Mouse (Mus musculus) lung, adult 2 months (tissue): ENCODE results near the gene Cd209b. TPM values are rescaled to one million over a fixed set of nuclear protein-coding genes. Genes with fewer than 3 reads are reported as not detected.
A peak's percentile ranks its signal among the peaks of the same experiment; 100 is the strongest.

Experiments used
- DNase-seq: peaks from one replicate; pipeline ENCODE4 v3.0.0; 2022
- H3K4me1 ChIP-seq: fragments of 200-500 bp; 2 replicates; pipeline ENCODE4 v1.6.1; 2011; ENCODE audit warnings: low read length; ENCODE audit not compliant: control insufficient read depth, insufficient read depth
- H3K4me3 ChIP-seq: fragments of 200-500 bp; replicated peaks from 2 replicates; pipeline ENCODE3; 2011; ENCODE audit warnings: low read depth, mild to moderate bottlenecking, control low read depth, low read length; ENCODE audit errors: extremely low read depth
- CTCF ChIP-seq: fragments of 200-500 bp; IDR thresholded peaks from 2 replicates; pipeline ENCODE4 v1.5.1; 2011; ENCODE audit warnings: mild to moderate bottlenecking, low read length, control low read depth; ENCODE audit not compliant: insufficient read depth
- POLR2A ChIP-seq: fragments of 200-500 bp; IDR thresholded peaks from 2 replicates; pipeline ENCODE4 v1.6.1; 2011; ENCODE audit warnings: low read depth, mild to moderate bottlenecking, control low read depth, low read length, borderline replicate concordance; ENCODE audit errors: extremely low read depth
- WGBS: fragments of 180-500 bp; shearing (Covaris S2); methylation state at CpG from one replicate; pipeline ENCODE4 v1.1.7; 2018; 5-methylcytosine and 5-hydroxymethylcytosine counted together
- polyA plus RNA-seq: library from polyadenylated mRNA; depleted of rRNA; stranded (reverse); fragments of >200 nt; gene quantifications from 2 replicates; pipeline ENCODE4 v1.2.3, GENCODE M21; 2012; rRNA removed

Gene Cd209b
- 0.52 and 0.89 TPM in 2 replicates for polyA plus RNA-seq

DNA sequence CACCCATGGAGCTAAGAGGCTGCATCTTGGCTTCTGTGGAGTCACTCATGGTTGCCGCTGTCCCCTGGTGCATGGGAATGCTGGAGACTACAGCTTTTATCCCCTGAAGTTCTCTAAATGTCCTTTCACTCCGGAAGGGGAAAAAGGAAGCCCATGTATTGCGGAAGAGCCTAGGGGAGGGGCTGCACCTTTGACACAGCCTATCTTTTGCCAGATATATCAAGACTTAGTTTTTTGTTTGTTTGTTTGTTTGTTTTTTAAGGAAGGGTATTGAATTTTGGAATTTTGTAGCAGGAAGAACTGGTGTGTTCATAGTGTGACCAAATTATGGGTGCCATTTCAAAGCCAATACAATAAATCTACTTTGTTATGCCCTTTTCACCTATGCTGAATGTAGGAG is at the start of gene Cd209b:
Gene Cd209b (minus strand): TSS at position 101 of the 400 bp plus-strand sequence.
- Histone ChIP-seq H3K4me3 (no peak within 1 kb of the TSS), H3K4me1 (no peaks in the 10 kb centered on the region)
- TF ChIP-seq POLR2A (no peak), CTCF (no peak)
- no peak for DNase-seq
- 90% methylated on average over 3 of the region's 3 CpGs for WGBS

DNA sequence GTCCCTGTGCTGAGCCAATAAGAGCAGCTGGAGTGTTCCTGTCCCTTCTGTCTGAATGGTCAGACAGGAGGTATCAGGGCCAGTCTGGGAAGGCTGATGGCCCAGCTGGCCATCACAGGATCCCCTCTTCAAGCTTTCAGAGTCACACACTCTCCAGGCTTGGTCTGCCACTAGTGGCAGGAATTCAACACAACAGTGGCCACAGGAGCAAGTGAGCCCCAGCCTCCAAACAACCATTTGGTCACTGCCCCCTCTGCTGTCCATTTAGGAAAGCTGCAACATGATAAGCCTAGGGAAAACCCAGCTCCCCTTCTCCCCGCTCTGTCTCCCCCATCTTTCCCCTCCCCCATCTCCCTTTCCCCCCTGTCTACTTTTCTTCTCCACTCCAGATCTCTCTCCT is 29.4 kb upstream of the Cd209b start:
- WGBS: 68% methylated on average over 1 of the region's 1 CpGs
- Histone ChIP-seq H3K4me1 (no peaks in the 10 kb centered on the region), H3K4me3 (no peak overlapping the region)
- no peak for DNase-seq
- peak; percentile 39; the same call in 1 of the 2 replicates for TF ChIP-seq CTCF
- TF ChIP-seq POLR2A: no peak

DNA sequence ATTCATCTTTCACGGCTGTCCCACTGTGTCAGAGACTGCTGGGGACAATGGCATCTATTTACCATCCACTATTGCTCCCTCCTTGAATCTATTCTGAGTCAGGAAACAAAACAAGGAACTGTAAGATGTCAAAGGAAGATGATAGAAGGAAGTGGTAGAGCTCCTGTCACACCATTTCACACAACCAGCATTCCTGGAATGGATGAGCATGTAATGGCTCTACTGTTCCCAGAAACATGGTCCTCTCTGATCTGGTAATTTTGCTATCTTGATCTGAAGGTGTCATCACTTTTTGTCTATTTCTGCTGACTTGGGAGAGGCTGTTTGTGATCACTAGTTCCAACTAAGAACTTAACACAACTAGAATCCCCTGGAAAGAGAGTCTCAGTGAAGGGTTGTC is 28.0 kb upstream of the Cd209b start, which contains the start of gene Cd209c:
Gene Cd209c (minus strand): TSS at position 101 of the 400 bp plus-strand sequence.
- 71% methylated on average over 1 of the region's 1 CpGs for WGBS
- no peak for DNase-seq
- Histone ChIP-seq H3K4me1 (no peaks in the 10 kb centered on the region), H3K4me3 (no peak within 1 kb of the TSS)
- no peak for TF ChIP-seq POLR2A
- TF ChIP-seq CTCF: no peak

DNA sequence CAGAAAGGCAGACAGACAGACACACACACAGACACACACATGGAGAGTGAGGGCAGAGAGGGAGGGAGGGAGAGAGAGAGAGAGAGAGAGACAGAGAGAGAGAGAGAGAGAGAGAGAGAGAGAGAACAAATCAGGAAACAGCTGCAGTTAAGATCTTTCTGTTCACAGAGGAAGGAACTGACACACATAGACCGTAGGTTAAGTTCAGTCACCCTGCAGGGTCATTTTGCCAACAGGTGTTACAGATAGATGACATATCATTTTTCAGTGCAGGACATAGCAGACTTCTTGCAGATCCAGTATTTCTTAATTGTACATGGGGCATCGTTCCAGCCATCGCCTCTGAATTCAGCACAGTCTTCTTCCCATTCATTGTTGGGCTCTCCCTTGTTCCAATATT is 13.4 kb upstream of the Cd209b start:
- WGBS: 66% methylated on average over 3 of the region's 3 CpGs
- TF ChIP-seq CTCF (no peak), POLR2A (no peak)
- DNase-seq: no peak
- H3K4me1 ChIP-seq: no peaks in the 10 kb centered on the region
- no peak overlapping the region for H3K4me3 ChIP-seq

DNA sequence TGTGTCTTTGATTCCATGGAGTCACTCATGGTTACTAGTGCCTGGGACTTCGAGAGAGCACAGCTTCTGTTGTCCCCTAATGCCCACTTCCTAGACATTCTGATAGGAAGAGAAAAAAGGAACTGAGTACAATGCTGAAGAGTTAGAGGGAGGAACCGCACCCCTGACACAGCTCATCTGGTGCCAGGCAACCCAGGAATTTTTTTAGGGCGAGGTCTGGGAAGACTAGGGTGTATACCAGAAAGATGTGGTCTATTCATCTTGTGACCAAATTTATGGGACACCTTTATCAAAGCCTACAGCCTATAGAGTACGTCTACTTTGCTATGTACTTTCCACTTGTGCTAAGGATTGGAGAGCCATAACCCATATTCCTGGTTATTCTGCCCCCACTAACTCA is 48.2 kb downstream of the Cd209b start, which contains the start of gene Cd209d:
Gene Cd209d (minus strand): TSS at position 101 of the 400 bp plus-strand sequence.
- no peak for DNase-seq
- TF ChIP-seq POLR2A (no peak), CTCF (no peak)
- Histone ChIP-seq H3K4me1 (no peaks in the 10 kb centered on the region), H3K4me3 (no peak within 1 kb of the TSS)
- 62% methylated on average over 4 of the region's 4 CpGs for WGBS

DNA sequence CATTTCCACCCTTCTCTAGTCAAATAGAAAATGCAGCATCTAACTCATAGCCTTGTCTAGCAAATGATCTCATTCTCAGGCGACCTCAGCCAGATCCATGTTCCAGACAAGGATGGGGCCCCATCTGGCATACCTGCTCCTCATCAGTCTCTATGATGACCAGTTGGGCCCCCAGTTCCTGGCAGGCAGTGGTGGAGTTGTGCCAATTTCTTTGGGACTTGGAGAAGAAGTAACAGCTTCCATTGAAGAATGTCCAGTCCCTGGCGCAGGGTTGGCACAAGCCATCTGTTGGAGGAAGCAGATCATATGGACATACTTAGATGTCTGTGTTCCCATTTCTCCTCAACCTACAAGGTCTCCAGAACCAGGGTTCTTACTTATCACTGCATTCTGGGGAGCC is 50.5 kb downstream of the Cd209b start:
- TF ChIP-seq POLR2A: no peak
- TF ChIP-seq CTCF: no peak
- no peaks in the 10 kb centered on the region for H3K4me1 ChIP-seq
- WGBS: 78% methylated on average over 2 of the region's 2 CpGs
- no peak overlapping the region for H3K4me3 ChIP-seq
- DNase-seq: no peak

Other genes starting within 250 kb of the Cd209b start
- 2.7 and 12.5 TPM in 2 replicates for gene Fcer2a, start 232.7 kb downstream of the Cd209b start, polyA plus RNA-seq
- 0.55 and 1.1 TPM in 2 replicates for gene Clec4g, start 206.2 kb downstream of the Cd209b start, polyA plus RNA-seq
- gene Cd209a, start 177.9 kb downstream of the Cd209b start, polyA plus RNA-seq: 0.55 and 6.1 TPM in 2 replicates
- gene Cd209e, start 72.5 kb downstream of the Cd209b start, polyA plus RNA-seq: not detected in 2 replicates
- 0.52 and 0.55 TPM in 2 replicates for gene Cd209d, start 48.3 kb downstream of the Cd209b start, polyA plus RNA-seq
- 1.2 and 2.1 TPM in 2 replicates for gene Cd209c, start 27.9 kb upstream of the Cd209b start, polyA plus RNA-seq
- gene Cd209f, start 179.0 kb upstream of the Cd209b start, polyA plus RNA-seq: 2.9 and 3.4 TPM in 2 replicates
- 1.8 and 3.7 TPM in 2 replicates for gene Cd209g, start 207.3 kb upstream of the Cd209b start, polyA plus RNA-seq
- 12.7 and 29.1 TPM in 2 replicates for gene Evi5l, start 239.7 kb upstream of the Cd209b start, polyA plus RNA-seq